Mouse (Mus musculus) 416B (cell line): ENCODE results near the gene Spryd7.
A peak's percentile ranks its signal among the peaks of the same experiment; 100 is the strongest.
"Not testable (repeated sequence)": the region's sequence is repeated elsewhere in the genome, so short reads cannot be mapped to it uniquely, and the experiment has no call there.

ENCODE experiments used
- DNase-seq: peaks from one replicate; pipeline ENCODE4 v3.0.0; 2011; ENCODE audit warnings: low read depth

Gene Spryd7

GRCm38 (mm10) chr14:61556289-61557147, at the start of gene Spryd7:
Gene Spryd7 (minus strand): TSS chr14:61556886.
- peak; percentile 98 for DNase-seq

GRCm38 (mm10) chr14:61606088-61606487, 49.4 kb upstream of the Spryd7 start:
- DNase-seq = not testable (repeated sequence)

- DNase-seq = no peak
These were observed 47.4 kb upstream of the Spryd7 start for GRCm38 (mm10) chr14:61604081-61604480.

- DNase-seq = no peak
These were observed 46.5 kb upstream of the Spryd7 start for GRCm38 (mm10) chr14:61603069-61603755.

- no peak for DNase-seq
These were observed 44.7 kb upstream of the Spryd7 start for GRCm38 (mm10) chr14:61601348-61601747.

GRCm38 (mm10) chr14:61599057-61599806, 42.5 kb upstream of the Spryd7 start:
- DNase-seq = peak; percentile 88

- DNase-seq = peak; percentile 38
These were observed 41.3 kb upstream of the Spryd7 start, which contains the start of gene Trim13 for GRCm38 (mm10) chr14:61597968-61598367. Gene Trim13 (plus strand): TSS chr14:61598247.

GRCm38 (mm10) chr14:61596719-61597426, 40.2 kb upstream of the Spryd7 start:
- DNase-seq = peak; percentile 54

- DNase-seq = peak; percentile 96
These were observed 32.8 kb upstream of the Spryd7 start for GRCm38 (mm10) chr14:61589288-61590065.

GRCm38 (mm10) chr14:61575941-61576340, 19.3 kb upstream of the Spryd7 start:
- DNase-seq = no peak

- DNase-seq = no peak
These were observed 18.4 kb upstream of the Spryd7 start for GRCm38 (mm10) chr14:61575066-61575465.

- DNase-seq = no peak
These were observed 15.4 kb upstream of the Spryd7 start for GRCm38 (mm10) chr14:61572131-61572530.

- peak; percentile 87 for DNase-seq
These were observed 14.7 kb upstream of the Spryd7 start for GRCm38 (mm10) chr14:61571366-61571765.

GRCm38 (mm10) chr14:61569344-61569743, 12.7 kb upstream of the Spryd7 start:
- no peak for DNase-seq

GRCm38 (mm10) chr14:61566211-61566610, 9.5 kb upstream of the Spryd7 start:
- peak; percentile 63 for DNase-seq

GRCm38 (mm10) chr14:61559856-61560255, 3.2 kb upstream of the Spryd7 start:
- no peak for DNase-seq

GRCm38 (mm10) chr14:61558901-61559300, 2.2 kb upstream of the Spryd7 start:
- no peak for DNase-seq

- no peak for DNase-seq
These were observed 776 bp downstream of the Spryd7 start for GRCm38 (mm10) chr14:61555931-61556288.

GRCm38 (mm10) chr14:61548614-61549013, 8.1 kb downstream of the Spryd7 start:
- no peak for DNase-seq

GRCm38 (mm10) chr14:61537772-61538171, 18.9 kb downstream of the Spryd7 start:
- DNase-seq = peak; percentile 35
